ENCODE assay signal across 14 mouse cellular contexts in genomic region chr15:100660306-100660705, GRCm38 (mm10). TPM values are rescaled to one million over a fixed set of nuclear protein-coding genes. Genes with fewer than 3 reads are reported as not detected.
DNase-seq lines count a peak whose midpoint lies in the region; ATAC-seq lines count a peak whose summit lies in the region.
"Had no signal": no experiment of that assay in that cellular context is flagged by ENCODE, and none has a peak within 500 bp of the region (broad histone marks: within the 10 kb centered on the region; RNA-seq: fewer than 3 reads in every experiment).

No protein-coding gene starts in this region.

- H3K36me3 ChIP-seq in limb, embryonic 10.5 days, result no peaks in the 10 kb centered on the region
- H3K36me3 ChIP-seq: G1E had no signal

- H3K27me3 ChIP-seq in limb, embryonic 10.5 days (ENCODE audit: low read depth, poor library complexity, severe bottlenecking), result peaks cover 6% of the 10 kb centered on the region; the same call in 1 of the 2 replicates

- no peak overlapping the region for H3K27ac ChIP-seq in limb, embryonic 10.5 days
- H3K27ac ChIP-seq: stomach, postnatal 0 days had no signal

- no peaks in the 10 kb centered on the region for H3K9me3 ChIP-seq in limb, embryonic 10.5 days (replicated peaks)
- H3K9me3 ChIP-seq: G1E had no signal

- 87% methylated on average over 9 of the region's 9 CpGs for WGBS in limb, embryonic 10.5 days

- DNase-seq in cerebellum, postnatal 4 days (ENCODE audit: low spot score in 2 of 2), result no peak
- DNase-seq in layer of hippocampus, adult 9-11 months, result peak; percentile 88
- no peak for DNase-seq in layer of hippocampus, adult 18-20 months (ENCODE audit: low spot score in 2 of 2)
- peak; percentile 45 to 49 for DNase-seq in cerebellum, adult 18-20 months
- DNase-seq in gastrocnemius, postnatal 25 days, result peak; percentile 76
- DNase-seq in limb, embryonic 10.5 days (ENCODE audit: low spot score), result no peak
- DNase-seq in ovary, adult 18-20 months (ENCODE audit: low spot score), result no peak
- DNase-seq: embryo, embryonic 11 days had no signal

- ATAC-seq in cerebellum, adult (ENCODE audit: insufficient number of reproducible peaks, low FRiP score, low TSS enrichment), result 0 out of 2 replicates have a peak, but pooled peaks have one; percentile 56
- ATAC-seq: activated CD4-positive, CD25-positive, alpha-beta regulatory T cell, adult 4 months; intestine, embryonic 16.5 days; lung, postnatal 0 days had no signal

- H3K4me3 ChIP-seq in limb, embryonic 10.5 days, result no peak overlapping the region

- peaks cover 3% of the 10 kb centered on the region; the same call in 1 of the 2 replicates for H3K4me1 ChIP-seq in limb, embryonic 10.5 days

RNA-seq across cellular contexts. Expression of gene Bin2, which starts 9.0 kb away (rescaled TPM):
- 1 to 10 TPM; 5.4 to 5.7 TPM for total RNA-seq in layer of hippocampus, adult 18-20 months (2021)
- total RNA-seq in gastrocnemius, postnatal 25 days (2021), result under 1 TPM in 1 of 2 experiments, not detected in 1; 0.61 TPM
- polyA plus RNA-seq in limb, embryonic 10.5 days (2016; fragmentation: Nextera tagmentation; extraction: Ambion mirVana), result 2.6 and 3.5 TPM in 2 replicates

RNA-seq across cellular contexts. Expression of gene Smagp, which starts 23.6 kb away (rescaled TPM):
- 1 to 10 TPM; 1.4 to 1.9 TPM for total RNA-seq in layer of hippocampus, adult 18-20 months (2021)
- total RNA-seq in gastrocnemius, postnatal 25 days (2021), result 1 to 10 TPM; 2.5 to 3.0 TPM
- 5.0 and 6.7 TPM in 2 replicates for polyA plus RNA-seq in limb, embryonic 10.5 days (2016; fragmentation: Nextera tagmentation; extraction: Ambion mirVana)
- polyA plus RNA-seq: activated CD4-positive, CD25-positive, alpha-beta regulatory T cell, adult 4 months had no signal

RNA-seq across cellular contexts. Expression of gene Cela1, which starts 27.4 kb away (rescaled TPM):
- total RNA-seq in layer of hippocampus, adult 18-20 months (2021), result 1 to 10 TPM; 1.7 to 2.1 TPM
- total RNA-seq in gastrocnemius, postnatal 25 days (2021), result not detected
- 0.74 and 1.7 TPM in 2 replicates for polyA plus RNA-seq in limb, embryonic 10.5 days (2016; fragmentation: Nextera tagmentation; extraction: Ambion mirVana)

RNA-seq across cellular contexts. Expression of gene Dazap2, which starts 45.2 kb away (rescaled TPM):
- 100 to 1,000 TPM; 116 to 119 TPM for total RNA-seq in layer of hippocampus, adult 18-20 months (2021)
- total RNA-seq in gastrocnemius, postnatal 25 days (2021), result 10 to 100 TPM; 51.9 to 55.1 TPM
- polyA plus RNA-seq in limb, embryonic 10.5 days (2016; fragmentation: Nextera tagmentation; extraction: Ambion mirVana), result 189 and 195 TPM in 2 replicates

Comparison
In these comparisons a context has a peak if more than half of its experiments do, and no peak if none do; other contexts are left out.
1. DNase-seq: peak in layer of hippocampus, adult 9-11 months (single experiment), cerebellum, adult 18-20 months (2 of 2) and gastrocnemius, postnatal 25 days (single experiment); none in cerebellum, postnatal 4 days (0 of 2), layer of hippocampus, adult 18-20 months (0 of 2), limb, embryonic 10.5 days (single experiment) and ovary, adult 18-20 months (single experiment).